Mouse (Mus musculus): ENCODE data around the gene Smr2.
"Not testable (repeated sequence)": the region's sequence is repeated elsewhere in the genome, so short reads cannot be mapped to it uniquely, and the experiment has no call there.

The Smr2 gene

GRCm38 (mm10) chr5:88086256-88086655 lies at the start of gene Smr2:
TSS of gene Smr2 (plus strand) at chr5:88086556.
- DNase-seq (ENCODE audit: low read depth): not testable (repeated sequence)

- DNase-seq (ENCODE audit: low read depth): no peak
Measured at GRCm38 (mm10) chr5:88111430-88111829, 25.1 kb downstream of the Smr2 start, which contains the start of gene Gm11116. TSS of gene Gm11116 (minus strand) at chr5:88111530.

GRCm38 (mm10) chr5:88153999-88154398 lies 67.6 kb downstream of the Smr2 start, which contains the start of gene Gm11115:
TSS of gene Gm11115 (minus strand) at chr5:88154099.
- no peak for DNase-seq (ENCODE audit: low read depth)

Measured in NIH3T3 (cell line).